ENCODE assay signal across 9 mouse cellular contexts in the genomic region with DNA sequence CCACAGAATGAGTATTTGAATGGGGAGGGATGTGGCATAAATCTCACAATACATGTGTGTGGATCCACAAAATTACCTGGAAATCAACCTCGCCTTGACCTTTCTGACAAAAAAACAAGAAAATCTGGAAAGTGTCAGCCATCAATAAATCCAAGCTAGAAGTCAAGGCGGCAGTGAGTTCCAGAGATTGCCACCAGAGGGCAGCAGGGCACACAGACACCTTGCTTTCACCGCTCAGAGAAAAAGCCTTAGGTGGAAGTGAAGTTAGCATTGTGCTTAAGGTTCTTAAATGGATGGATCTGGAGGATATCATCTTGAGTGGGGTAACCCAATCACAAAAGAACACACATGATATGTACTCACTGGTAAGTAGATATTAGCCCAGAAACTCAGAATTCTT.
A peak's percentile ranks its signal among the peaks of the same experiment; 100 is the strongest.
DNase-seq lines count a peak whose midpoint lies in the region; ATAC-seq lines count a peak whose summit lies in the region.
"Had no signal": no experiment of that assay in that cellular context is flagged by ENCODE, and none has a peak within 500 bp of the region (broad histone marks: within the 10 kb centered on the region; RNA-seq: fewer than 3 reads in every experiment).

No protein-coding gene starts in this region.

- H3K27ac ChIP-seq in hindbrain, embryonic 11.5 days (ENCODE audit: low read depth, low read length): no peak overlapping the region
- H3K27ac ChIP-seq in hindbrain, embryonic 13.5 days: no peak overlapping the region
- no peak overlapping the region for H3K27ac ChIP-seq in midbrain, embryonic 15.5 days
- H3K27ac ChIP-seq: embryonic facial prominence, embryonic 13.5 days had no signal

- H3K27me3 ChIP-seq in hindbrain, embryonic 11.5 days (ENCODE audit: control insufficient read depth, insufficient read depth, low read length): no peaks in the 10 kb centered on the region
- 0 out of 2 replicates have a peak, but pooled peaks cover 5% of the 10 kb centered on the region for H3K27me3 ChIP-seq in hindbrain, embryonic 13.5 days
- H3K27me3 ChIP-seq in midbrain, embryonic 15.5 days (replicated peaks): no peaks in the 10 kb centered on the region; the same call in 1 of the 2 replicates

- H3K4me1 ChIP-seq in hindbrain, embryonic 11.5 days (replicated peaks; ENCODE audit: control insufficient read depth, insufficient read depth, low read length): no peaks in the 10 kb centered on the region
- H3K4me1 ChIP-seq in hindbrain, embryonic 13.5 days (replicated peaks): no peaks in the 10 kb centered on the region
- no peaks in the 10 kb centered on the region for H3K4me1 ChIP-seq in midbrain, embryonic 15.5 days

- 17% methylated on average over 3 of the region's 3 CpGs for WGBS in hindbrain, embryonic 11.5 days
- WGBS in hindbrain, embryonic 13.5 days: 15% methylated on average over 3 of the region's 3 CpGs
- 19% methylated on average over 3 of the region's 3 CpGs for WGBS in midbrain, embryonic 15.5 days

- no peaks in the 10 kb centered on the region for H3K36me3 ChIP-seq in hindbrain, embryonic 11.5 days (ENCODE audit: control insufficient read depth, insufficient read depth, low read length)
- no peaks in the 10 kb centered on the region for H3K36me3 ChIP-seq in hindbrain, embryonic 13.5 days
- H3K36me3 ChIP-seq in midbrain, embryonic 15.5 days (replicated peaks): no peaks in the 10 kb centered on the region
- H3K36me3 ChIP-seq: embryonic facial prominence, embryonic 13.5 days had no signal

- H3K4me3 ChIP-seq in hindbrain, embryonic 11.5 days (ENCODE audit: low read depth, low read length): no peak overlapping the region
- H3K4me3 ChIP-seq in hindbrain, embryonic 13.5 days: no peak overlapping the region
- H3K4me3 ChIP-seq in midbrain, embryonic 15.5 days: no peak overlapping the region
- H3K4me3 ChIP-seq: embryonic facial prominence, embryonic 13.5 days had no signal

- peak; percentile 80 for DNase-seq in hindbrain, embryonic 11.5 days (ENCODE audit: low spot score)
- peak; percentile 36 for DNase-seq in WW6 (ENCODE audit: low read depth, low spot score)
- DNase-seq in cerebellum, postnatal 14 days: peak; percentile 88 to 89
- DNase-seq in left cerebral cortex, adult 18-20 months (ENCODE audit: low spot score in 2 of 2): peak; percentile 71 to 77
- peak; percentile 35 for DNase-seq in thymus, postnatal 0 days (ENCODE audit: low spot score)

- H3K9ac ChIP-seq in hindbrain, embryonic 11.5 days (ENCODE audit: low read depth, low read length): no peak overlapping the region
- H3K9ac ChIP-seq in hindbrain, embryonic 13.5 days: no peak overlapping the region
- H3K9ac ChIP-seq in midbrain, embryonic 15.5 days: no peak overlapping the region
- H3K9ac ChIP-seq: embryonic facial prominence, embryonic 13.5 days had no signal

- ATAC-seq in hindbrain, embryonic 11.5 days (ENCODE audit: low FRiP score): no peak
- no peak for ATAC-seq in hindbrain, embryonic 13.5 days (ENCODE audit: low FRiP score)
- peak; percentile 90 for ATAC-seq in granulocyte monocyte progenitor cell, adult 5-6 weeks (replicated peaks; ENCODE audit: poor library complexity, severe bottlenecking)
- 0 out of 2 replicates have a peak, but pooled peaks have one; percentile 56 for ATAC-seq in midbrain, embryonic 15.5 days (replicated peaks)

- H3K9me3 ChIP-seq in hindbrain, embryonic 11.5 days (ENCODE audit: control insufficient read depth, low read length): no peaks in the 10 kb centered on the region
- no peaks in the 10 kb centered on the region for H3K9me3 ChIP-seq in hindbrain, embryonic 13.5 days
- H3K9me3 ChIP-seq in midbrain, embryonic 15.5 days: no peaks in the 10 kb centered on the region
- H3K9me3 ChIP-seq: embryonic facial prominence, embryonic 13.5 days had no signal

- H3K4me2 ChIP-seq in hindbrain, embryonic 11.5 days (replicated peaks; ENCODE audit: low read depth, low read length): no peak overlapping the region
- no peak overlapping the region for H3K4me2 ChIP-seq in hindbrain, embryonic 13.5 days
- no peak overlapping the region for H3K4me2 ChIP-seq in midbrain, embryonic 15.5 days
- H3K4me2 ChIP-seq: embryonic facial prominence, embryonic 13.5 days had no signal

Comparison
In these comparisons a context has a peak if more than half of its experiments do, and no peak if none do; other contexts are left out.
1. ATAC-seq: peak in granulocyte monocyte progenitor cell, adult 5-6 weeks (single experiment) and midbrain, embryonic 15.5 days (single experiment); none in hindbrain, embryonic 11.5 days (single experiment) and hindbrain, embryonic 13.5 days (single experiment).
2. DNase-seq: peak in every context shown above with its lines; median percentile 88 in cerebellum, postnatal 14 days; 80 in hindbrain, embryonic 11.5 days; 74 in left cerebral cortex, adult 18-20 months; 36 in WW6; 35 in thymus, postnatal 0 days.